Mouse (Mus musculus): Measurements from ENCODE around the gene Clint1. TPM values are rescaled to one million over a fixed set of nuclear protein-coding genes. Genes with fewer than 3 reads are reported as not detected.

Gene Clint1
- total and polyA plus RNA-seq, 2 experiments from 2014 or later = 30.1 to 32.3 TPM

DNA sequence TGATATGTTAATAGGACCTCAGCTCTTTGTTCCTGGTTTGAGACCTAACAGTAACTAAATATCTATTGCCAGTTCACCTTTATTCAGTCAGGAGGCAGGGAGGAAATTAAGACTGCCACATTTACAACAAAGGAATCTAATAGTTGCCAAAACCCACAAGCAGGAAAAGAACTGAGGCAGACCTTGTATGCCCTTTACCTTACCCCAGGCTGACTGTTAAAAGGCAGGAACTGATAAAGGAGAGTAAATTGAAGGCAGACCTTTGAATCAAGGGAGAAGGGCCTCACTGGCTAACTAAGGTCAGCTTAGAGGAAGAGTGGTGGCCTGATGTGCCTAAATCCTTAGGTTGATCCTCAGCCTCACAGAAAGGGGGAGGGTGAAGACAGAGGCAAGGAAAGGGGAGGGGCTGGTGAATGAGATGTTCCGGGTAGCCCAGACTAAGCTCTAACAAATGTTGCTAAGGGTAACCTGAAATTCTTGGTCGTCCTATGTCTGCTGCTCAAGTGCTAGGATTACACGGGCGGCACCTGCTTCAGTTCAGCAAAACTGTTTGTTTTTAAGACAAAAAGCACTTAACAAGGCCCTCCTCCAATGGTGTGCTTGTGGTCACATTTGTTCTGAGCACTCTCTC is 16.1 kb upstream of the Clint1 start:
- no peak for DNase-seq (ENCODE audit: low spot score)
- ATAC-seq (ENCODE audit: insufficient read depth, low read depth) = no peak
- Histone ChIP-seq H3K27me3 (ENCODE audit: control insufficient read depth, insufficient read depth, low read length) (no peaks in the 10 kb centered on the region), H3K27ac (ENCODE audit: low read depth) (no peak overlapping the region), H3K4me1 (ENCODE audit: control insufficient read depth, insufficient read depth) (peaks cover 9% of the 10 kb centered on the region; the same call in 1 of the 2 replicates), H3K4me2 (ENCODE audit: low read depth, low read length) (no peak overlapping the region), H3K9ac (replicated peaks; ENCODE audit: low read depth, low read length) (no peak overlapping the region), H3K4me3 (ENCODE audit: low read depth, low read length) (no peak overlapping the region), H3K9me3 (replicated peaks; ENCODE audit: control insufficient read depth, low read length) (no peaks in the 10 kb centered on the region), H3K36me3 (replicated peaks; ENCODE audit: control insufficient read depth, insufficient read depth, low read length) (no peaks in the 10 kb centered on the region)
- TF ChIP-seq EP300 (IDR thresholded peaks at IDR 0.05; ENCODE audit: low read depth) = no peak
- WGBS = 43% methylated on average over 4 of the region's 4 CpGs

- Histone ChIP-seq H3K9ac (replicated peaks; ENCODE audit: low read depth, low read length) (no peak overlapping the region), H3K27ac (ENCODE audit: low read depth) (no peak overlapping the region), H3K9me3 (replicated peaks; ENCODE audit: control insufficient read depth, low read length) (no peaks in the 10 kb centered on the region), H3K4me3 (ENCODE audit: low read depth, low read length) (no peak overlapping the region), H3K36me3 (replicated peaks; ENCODE audit: control insufficient read depth, insufficient read depth, low read length) (no peaks in the 10 kb centered on the region), H3K4me2 (ENCODE audit: low read depth, low read length) (no peak overlapping the region), H3K4me1 (ENCODE audit: control insufficient read depth, insufficient read depth) (no peaks in the 10 kb centered on the region), H3K27me3 (ENCODE audit: control insufficient read depth, insufficient read depth, low read length) (no peaks in the 10 kb centered on the region)
- DNase-seq (ENCODE audit: low spot score) (no peak), ATAC-seq (ENCODE audit: insufficient read depth, low read depth) (no peak)
- TF ChIP-seq EP300 (IDR thresholded peaks at IDR 0.05; ENCODE audit: low read depth) (no peak), CTCF (IDR thresholded peaks at IDR 0.05; ENCODE audit: low read depth) (no peak)
- WGBS = 62% methylated on average over 5 of the region's 5 CpGs
Observed at GRCm38 (mm10) chr11:45837257-45837817, 14.5 kb upstream of the Clint1 start.

- no peak overlapping the region for H3K9ac ChIP-seq (replicated peaks; ENCODE audit: low read depth, low read length)
- H3K27ac ChIP-seq (ENCODE audit: low read depth) = no peak overlapping the region
- TF ChIP-seq EP300 (IDR thresholded peaks at IDR 0.05; ENCODE audit: low read depth) (no peak), CTCF (IDR thresholded peaks at IDR 0.05; ENCODE audit: low read depth) (no peak)
- WGBS = 81% methylated on average over 3 of the region's 3 CpGs
- no peak overlapping the region for H3K4me2 ChIP-seq (ENCODE audit: low read depth, low read length)
- no peak for DNase-seq (ENCODE audit: low spot score)
- no peak overlapping the region for H3K4me3 ChIP-seq (ENCODE audit: low read depth, low read length)
- no peaks in the 10 kb centered on the region for H3K27me3 ChIP-seq (ENCODE audit: control insufficient read depth, insufficient read depth, low read length)
- H3K36me3 ChIP-seq (replicated peaks; ENCODE audit: control insufficient read depth, insufficient read depth, low read length) = no peaks in the 10 kb centered on the region
- H3K9me3 ChIP-seq (replicated peaks; ENCODE audit: control insufficient read depth, low read length) = no peaks in the 10 kb centered on the region
- ATAC-seq (ENCODE audit: insufficient read depth, low read depth) = no peak
- H3K4me1 ChIP-seq (ENCODE audit: control insufficient read depth, insufficient read depth) = no peaks in the 10 kb centered on the region
Observed at GRCm38 (mm10) chr11:45838450-45838849, 13.4 kb upstream of the Clint1 start.

DNA sequence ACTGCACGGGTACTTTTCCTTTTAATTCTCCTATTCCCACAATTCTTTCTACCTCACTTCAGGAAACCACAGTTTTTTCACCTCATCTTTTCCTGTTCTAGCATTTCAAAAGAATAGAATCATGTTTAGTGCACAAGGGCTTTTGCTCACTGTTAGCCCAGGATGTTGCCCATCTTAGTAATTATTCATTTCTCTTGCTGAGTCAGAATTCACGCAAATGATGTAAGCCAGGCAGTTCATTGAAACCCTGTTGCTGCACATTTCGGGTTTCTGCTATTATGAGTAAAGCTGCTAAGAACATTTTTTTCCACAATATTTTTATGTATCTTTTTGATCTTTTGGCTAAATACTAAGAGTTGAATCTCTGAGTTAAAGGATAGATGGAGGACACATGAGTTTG is 11.5 kb upstream of the Clint1 start:
- H3K4me3 ChIP-seq (ENCODE audit: low read depth, low read length) = no peak overlapping the region
- no peak overlapping the region for H3K4me2 ChIP-seq (ENCODE audit: low read depth, low read length)
- no peak for ATAC-seq (ENCODE audit: insufficient read depth, low read depth)
- H3K27ac ChIP-seq (ENCODE audit: low read depth) = no peak overlapping the region
- H3K27me3 ChIP-seq (ENCODE audit: control insufficient read depth, insufficient read depth, low read length) = no peaks in the 10 kb centered on the region
- H3K36me3 ChIP-seq (replicated peaks; ENCODE audit: control insufficient read depth, insufficient read depth, low read length) = no peaks in the 10 kb centered on the region
- H3K9ac ChIP-seq (replicated peaks; ENCODE audit: low read depth, low read length) = no peak overlapping the region
- H3K4me1 ChIP-seq (ENCODE audit: control insufficient read depth, insufficient read depth) = no peaks in the 10 kb centered on the region
- H3K9me3 ChIP-seq (replicated peaks; ENCODE audit: control insufficient read depth, low read length) = no peaks in the 10 kb centered on the region
- DNase-seq (ENCODE audit: low spot score) = no peak
- no peak for TF ChIP-seq CTCF (IDR thresholded peaks at IDR 0.05; ENCODE audit: low read depth)
- no peak for TF ChIP-seq EP300 (IDR thresholded peaks at IDR 0.05; ENCODE audit: low read depth)
- 78% methylated on average over 3 of the region's 3 CpGs for WGBS

GRCm38 (mm10) chr11:45846008-45846407 is 5.8 kb upstream of the Clint1 start:
- Histone ChIP-seq H3K4me2 (ENCODE audit: low read depth, low read length) (no peak overlapping the region), H3K4me1 (ENCODE audit: control insufficient read depth, insufficient read depth) (no peaks in the 10 kb centered on the region), H3K36me3 (replicated peaks; ENCODE audit: control insufficient read depth, insufficient read depth, low read length) (no peaks in the 10 kb centered on the region), H3K9ac (replicated peaks; ENCODE audit: low read depth, low read length) (no peak overlapping the region), H3K27ac (ENCODE audit: low read depth) (no peak overlapping the region), H3K4me3 (ENCODE audit: low read depth, low read length) (no peak overlapping the region), H3K9me3 (replicated peaks; ENCODE audit: control insufficient read depth, low read length) (no peaks in the 10 kb centered on the region), H3K27me3 (ENCODE audit: control insufficient read depth, insufficient read depth, low read length) (no peaks in the 10 kb centered on the region)
- 47% methylated on average over 3 of the region's 3 CpGs for WGBS
- TF ChIP-seq CTCF (IDR thresholded peaks at IDR 0.05; ENCODE audit: low read depth) (no peak), EP300 (IDR thresholded peaks at IDR 0.05; ENCODE audit: low read depth) (no peak)
- ATAC-seq (ENCODE audit: insufficient read depth, low read depth) (no peak), DNase-seq (ENCODE audit: low spot score) (no peak)

- H3K4me2 ChIP-seq (ENCODE audit: low read depth, low read length) = no peak overlapping the region
- no peak for DNase-seq (ENCODE audit: low spot score)
Observed at GRCm38 (mm10) chr11:45847548-45847947, 4.3 kb upstream of the Clint1 start.

More at GRCm38 (mm10) chr11:45847548-45847947, 4.3 kb upstream of the Clint1 start:
- Histone ChIP-seq H3K36me3 (replicated peaks; ENCODE audit: control insufficient read depth, insufficient read depth, low read length) (no peaks in the 10 kb centered on the region), H3K27me3 (ENCODE audit: control insufficient read depth, insufficient read depth, low read length) (no peaks in the 10 kb centered on the region), H3K9ac (replicated peaks; ENCODE audit: low read depth, low read length) (no peak overlapping the region), H3K4me3 (ENCODE audit: low read depth, low read length) (no peak overlapping the region), H3K9me3 (replicated peaks; ENCODE audit: control insufficient read depth, low read length) (no peaks in the 10 kb centered on the region), H3K4me1 (ENCODE audit: control insufficient read depth, insufficient read depth) (peaks cover 3% of the 10 kb centered on the region), H3K27ac (ENCODE audit: low read depth) (no peak overlapping the region)
- TF ChIP-seq EP300 (IDR thresholded peaks at IDR 0.05; ENCODE audit: low read depth) (no peak), CTCF (IDR thresholded peaks at IDR 0.05; ENCODE audit: low read depth) (no peak)
- no peak for ATAC-seq (ENCODE audit: insufficient read depth, low read depth)
- WGBS = 74% methylated on average over 7 of the region's 7 CpGs

Data from heart, postnatal 0 days (tissue).